Mouse (Mus musculus) myocyte (in vitro differentiated cells): ENCODE data around the gene Olfr1012.

Experiments used
- CEBPB ChIP-seq: IDR thresholded peaks from 2 replicates; pipeline ENCODE4 v1.6.1; 2011; ENCODE audit warnings: mild to moderate bottlenecking, moderate library complexity; ENCODE audit not compliant: poor library complexity, insufficient read depth, severe bottlenecking
- E2F4 ChIP-seq: IDR thresholded peaks from one replicate; pipeline ENCODE4 v1.6.1; 2011; ENCODE audit warnings: mild to moderate bottlenecking, control low read depth, moderate library complexity; ENCODE audit not compliant: insufficient read depth
- MAX ChIP-seq: IDR thresholded peaks from one replicate; pipeline ENCODE4 v1.6.1; 2011; ENCODE audit warnings: low read depth, mild to moderate bottlenecking, control low read depth
- MYOG ChIP-seq, 3 experiments: IDR thresholded peaks; one replicate each; pipeline ENCODE4 v1.6.1; 2011; ENCODE audit warnings: control low read depth in 2 of 3, low read depth in 2 of 3, mild to moderate bottlenecking in 2 of 3; ENCODE audit not compliant: insufficient read length in 2 of 3, control insufficient read depth in 1 of 3, insufficient read depth in 1 of 3
- POLR2A ChIP-seq: IDR thresholded peaks from one replicate; pipeline ENCODE4 v1.6.1; 2011; ENCODE audit warnings: low read depth, mild to moderate bottlenecking, control low read depth, moderate library complexity; ENCODE audit not compliant: insufficient read length
- POLR2AphosphoS2 ChIP-seq: IDR thresholded peaks from one replicate; pipeline ENCODE4 v1.6.1; 2011; ENCODE audit warnings: low read depth, control low read depth; ENCODE audit not compliant: insufficient read length
- REST ChIP-seq: IDR thresholded peaks from one replicate; pipeline ENCODE4 v1.6.1; 2011; ENCODE audit warnings: mild to moderate bottlenecking, control low read depth, moderate library complexity; ENCODE audit not compliant: insufficient read depth, insufficient read length
- TCF12 ChIP-seq: IDR thresholded peaks from one replicate; pipeline ENCODE4 v1.6.1; 2011; ENCODE audit warnings: mild to moderate bottlenecking, control low read depth; ENCODE audit not compliant: poor library complexity, insufficient read depth, severe bottlenecking
- USF1 ChIP-seq: IDR thresholded peaks from one replicate; pipeline ENCODE4 v1.6.1; 2011; ENCODE audit warnings: low read depth, mild to moderate bottlenecking, control low read depth, moderate library complexity

DNA sequence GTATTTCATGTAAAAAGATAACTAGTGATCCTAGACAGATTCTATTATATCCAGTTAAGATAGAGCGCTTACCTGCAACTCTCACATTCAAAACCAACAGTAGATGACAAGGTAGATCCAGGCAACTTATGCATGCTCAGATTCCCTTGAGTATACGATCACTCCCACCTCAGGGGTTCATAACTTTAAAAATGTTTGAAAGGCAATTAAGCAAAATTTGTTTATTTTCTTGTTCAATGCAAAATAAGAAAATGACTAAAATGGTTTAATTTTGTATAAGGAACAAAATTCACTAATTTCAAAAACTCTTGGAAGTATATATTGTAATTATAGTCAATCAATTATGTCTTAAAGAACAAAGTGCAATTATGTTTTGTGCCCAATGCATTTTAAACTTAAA lies 39.9 kb upstream of the Olfr1012 start, which contains the start of gene Olfr1016:
- TF ChIP-seq POLR2AphosphoS2: no peak
- no peak for TF ChIP-seq POLR2A
- no peak for TF ChIP-seq CEBPB
- TF ChIP-seq MAX: no peak
- no peak for TF ChIP-seq E2F4
- no peak for TF ChIP-seq REST
- no peak for TF ChIP-seq TCF12
- TF ChIP-seq USF1: no peak
- no peak for TF ChIP-seq MYOG (IDR thresholded peaks at IDR 0.05; ENCODE audit: control insufficient read depth in 1 of 3, insufficient read depth in 1 of 3, insufficient read length in 2 of 3, low read depth in 2 of 3)
